Mouse (Mus musculus) limb, embryonic 14.5 days (tissue): ENCODE data around the gene Pcsk2. TPM values are rescaled to one million over a fixed set of nuclear protein-coding genes. Genes with fewer than 3 reads are reported as not detected.

Experiments
- ATAC-seq: fragments of 200-750 bp; cut with Nextera tagmentation; 2 replicates; pipeline ENCODE4 v1.8.0; 2017; ENCODE audit warnings: low read depth, moderate number of reproducible peaks, moderate TSS enrichment; ENCODE audit not compliant: low FRiP score
- DNase-seq: peaks from one replicate; pipeline ENCODE4 v3.0.0-alpha.2; 2015; ENCODE audit warnings: low spot score
- H3K27ac ChIP-seq: fragments of 300-500 bp; sonication (generic); replicated peaks from 2 replicates; pipeline ENCODE4 v1.5.1; 2014; ENCODE audit warnings: low read depth, mild to moderate bottlenecking, low read length, moderate library complexity, mixed read lengths
- H3K27me3 ChIP-seq: fragments of 300-500 bp; sonication (generic); 2 replicates; pipeline ENCODE4 v1.6.1; 2014; ENCODE audit warnings: low read length, mixed read lengths; ENCODE audit not compliant: control insufficient read depth, insufficient read depth
- H3K36me3 ChIP-seq: fragments of 300-500 bp; sonication (generic); 2 replicates; pipeline ENCODE4 v1.6.1; 2014; ENCODE audit warnings: mild to moderate bottlenecking, low read length, moderate library complexity, mixed read lengths; ENCODE audit not compliant: control insufficient read depth, insufficient read depth
- H3K4me1 ChIP-seq: fragments of 300-500 bp; sonication (generic); 2 replicates; pipeline ENCODE4 v1.6.1; 2014; ENCODE audit warnings: antibody characterized with exemption, low read length, mixed read lengths; ENCODE audit not compliant: control insufficient read depth, insufficient read depth
- H3K4me2 ChIP-seq: fragments of 300-500 bp; sonication (generic); replicated peaks from 2 replicates; pipeline ENCODE4 v1.6.1; 2014; ENCODE audit warnings: low read depth, mild to moderate bottlenecking, low read length, moderate library complexity; ENCODE audit not compliant: severe bottlenecking
- H3K4me3 ChIP-seq: fragments of 300-500 bp; sonication (generic); replicated peaks from 2 replicates; pipeline ENCODE4 v1.5.1; 2014; ENCODE audit warnings: low read length
- H3K9ac ChIP-seq: fragments of 300-500 bp; sonication (generic); 2 replicates; pipeline ENCODE4 v1.6.1; 2014; ENCODE audit warnings: mild to moderate bottlenecking, low read depth, low read length, moderate library complexity; ENCODE audit not compliant: severe bottlenecking
- H3K9me3 ChIP-seq: fragments of 300-500 bp; sonication (generic); 2 replicates; pipeline ENCODE4 v1.6.1; 2016; ENCODE audit warnings: low read length; ENCODE audit not compliant: control insufficient read depth
- POLR2A ChIP-seq: fragments of 200-500 bp; IDR thresholded peaks from 2 replicates; pipeline ENCODE4 v1.8.0; 2012; ENCODE audit warnings: inconsistent platforms, mild to moderate bottlenecking, moderate library complexity, borderline replicate concordance; ENCODE audit not compliant: insufficient read depth, insufficient read length; ENCODE audit errors: extremely low read depth
- WGBS: fragments of 180-500 bp; shearing (Covaris S2); extraction: QIAGEN DNeasy Blood & Tissue Kit; methylation state at CpG from one replicate; pipeline ENCODE4 v1.1.7; 2014; 5-methylcytosine and 5-hydroxymethylcytosine counted together
- polyA plus RNA-seq, 2 experiments: library from polyadenylated mRNA; depleted of rRNA in 1 of 2; stranded (reverse) in 1 of 2; unstranded in 1 of 2; fragments of >200 nt; fragmentation: Nextera tagmentation in 1 of 2; extraction: Ambion mirVana in 1 of 2; gene quantifications; 2 replicates each; pipeline versions ENCODE4 v1.2.1 to v1.2.3; 2012 to 2014

The Pcsk2 gene
- polyA plus RNA-seq, 2 experiments: 1.0 to 1.2 TPM

- ATAC-seq: peak; percentile 63; the same call in 1 of the 2 replicates
- 3% methylated on average over 8 of the region's 8 CpGs for WGBS
- H3K4me3 ChIP-seq: peak overlapping the region; percentile 21
Measured at GRCm38 (mm10) chr2:143837291-143837701, 291.3 kb downstream of the Pcsk2 start.

GRCm38 (mm10) chr2:143838698-143839097 lies 292.7 kb downstream of the Pcsk2 start:
- no peak for TF ChIP-seq POLR2A
- H3K27me3 ChIP-seq: no peaks in the 10 kb centered on the region
- H3K9me3 ChIP-seq: no peaks in the 10 kb centered on the region
- ATAC-seq: no peak
- H3K9ac ChIP-seq: no peak overlapping the region
- DNase-seq: no peak
- no peaks in the 10 kb centered on the region for H3K36me3 ChIP-seq
- no peak overlapping the region for H3K4me3 ChIP-seq
- H3K4me2 ChIP-seq: no peak overlapping the region
- no peak overlapping the region for H3K27ac ChIP-seq
- WGBS: 66% methylated on average over 5 of the region's 5 CpGs
- H3K4me1 ChIP-seq: peaks cover 8% of the 10 kb centered on the region

More at GRCm38 (mm10) chr2:143837291-143837701, 291.3 kb downstream of the Pcsk2 start:
- H3K9ac ChIP-seq: no peak overlapping the region
- peaks cover 8% of the 10 kb centered on the region for H3K4me1 ChIP-seq
- H3K36me3 ChIP-seq: no peaks in the 10 kb centered on the region
- no peak for TF ChIP-seq POLR2A
- H3K27ac ChIP-seq: no peak overlapping the region
- H3K27me3 ChIP-seq: no peaks in the 10 kb centered on the region
- peak overlapping the region; percentile 46 for H3K4me2 ChIP-seq
- H3K9me3 ChIP-seq: no peaks in the 10 kb centered on the region
- peak; percentile 82 for DNase-seq

GRCm38 (mm10) chr2:143839458-143839857 lies 293.5 kb downstream of the Pcsk2 start:
- 83% methylated on average over 2 of the region's 2 CpGs for WGBS
- Histone ChIP-seq H3K27me3 (no peaks in the 10 kb centered on the region), H3K36me3 (no peaks in the 10 kb centered on the region), H3K4me3 (no peak overlapping the region), H3K4me2 (no peak overlapping the region), H3K27ac (no peak overlapping the region), H3K4me1 (peaks cover 4% of the 10 kb centered on the region), H3K9ac (no peak overlapping the region), H3K9me3 (no peaks in the 10 kb centered on the region)
- DNase-seq (no peak), ATAC-seq (no peak)
- no peak for TF ChIP-seq POLR2A

- Histone ChIP-seq H3K27ac (no peak overlapping the region), H3K4me3 (no peak overlapping the region), H3K4me1 (peaks cover 3% of the 10 kb centered on the region; the same call in 1 of the 2 replicates), H3K36me3 (no peaks in the 10 kb centered on the region), H3K27me3 (no peaks in the 10 kb centered on the region), H3K9me3 (no peaks in the 10 kb centered on the region), H3K9ac (no peak overlapping the region), H3K4me2 (no peak overlapping the region)
- DNase-seq (no peak), ATAC-seq (no peak)
- WGBS: 62% methylated on average over 6 of the region's 6 CpGs
- TF ChIP-seq POLR2A: no peak
Measured at GRCm38 (mm10) chr2:143840895-143841294, 294.9 kb downstream of the Pcsk2 start.

GRCm38 (mm10) chr2:143841536-143841935 lies 295.6 kb downstream of the Pcsk2 start:
- Histone ChIP-seq H3K9ac (no peak overlapping the region), H3K9me3 (no peaks in the 10 kb centered on the region), H3K27me3 (no peaks in the 10 kb centered on the region), H3K4me2 (no peak overlapping the region), H3K4me1 (peaks cover 3% of the 10 kb centered on the region; the same call in 1 of the 2 replicates), H3K27ac (no peak overlapping the region), H3K4me3 (no peak overlapping the region), H3K36me3 (no peaks in the 10 kb centered on the region)
- 71% methylated on average over 7 of the region's 7 CpGs for WGBS
- TF ChIP-seq POLR2A: no peak
- ATAC-seq (no peak), DNase-seq (no peak)

- ATAC-seq: no peak
- Histone ChIP-seq H3K36me3 (no peaks in the 10 kb centered on the region), H3K9ac (no peak overlapping the region), H3K9me3 (no peaks in the 10 kb centered on the region), H3K4me2 (no peak overlapping the region), H3K27ac (no peak overlapping the region), H3K4me3 (no peak overlapping the region), H3K27me3 (no peaks in the 10 kb centered on the region), H3K4me1 (no peaks in the 10 kb centered on the region)
- DNase-seq: no peak
- 81% methylated on average over 5 of the region's 5 CpGs for WGBS
- TF ChIP-seq POLR2A: no peak
Measured at GRCm38 (mm10) chr2:143844779-143845178, 298.8 kb downstream of the Pcsk2 start.
